Mouse (Mus musculus) heart, postnatal 0 days (tissue): Measurements from ENCODE around the gene Elp5. TPM values are rescaled to one million over a fixed set of nuclear protein-coding genes. Genes with fewer than 3 reads are reported as not detected.
"Not testable (repeated sequence)": the region's sequence is repeated elsewhere in the genome, so short reads cannot be mapped to it uniquely, and the experiment has no call there.

Experiments used
- ATAC-seq: fragments of 200-750 bp; cut with Nextera tagmentation; 2 replicates; pipeline ENCODE4 v1.8.0; 2017; ENCODE audit warnings: low read depth, moderate number of reproducible peaks, moderate library complexity; ENCODE audit not compliant: insufficient read depth
- DNase-seq: peaks from one replicate; pipeline ENCODE4 v3.0.0-alpha.2; 2016; ENCODE audit warnings: low spot score
- H3K27ac ChIP-seq: fragments of 300-500 bp; sonication (generic); 2 replicates; pipeline ENCODE4 v1.5.1; 2014; ENCODE audit warnings: low read depth, mild to moderate bottlenecking
- H3K27me3 ChIP-seq: fragments of 300-500 bp; sonication (generic); 2 replicates; pipeline ENCODE4 v1.6.1; 2014; ENCODE audit warnings: low read length, mixed read lengths; ENCODE audit not compliant: control insufficient read depth, insufficient read depth
- H3K36me3 ChIP-seq: fragments of 300-500 bp; sonication (generic); replicated peaks from 2 replicates; pipeline ENCODE4 v1.6.1; 2014; ENCODE audit warnings: low read length, mixed read lengths; ENCODE audit not compliant: control insufficient read depth, insufficient read depth
- H3K4me1 ChIP-seq: fragments of 300-500 bp; sonication (generic); 2 replicates; pipeline ENCODE4 v1.6.1; 2014; ENCODE audit warnings: antibody characterized with exemption; ENCODE audit not compliant: control insufficient read depth, insufficient read depth
- H3K4me2 ChIP-seq: fragments of 300-500 bp; sonication (generic); 2 replicates; pipeline ENCODE4 v1.6.1; 2014; ENCODE audit warnings: low read depth, mild to moderate bottlenecking, low read length, moderate library complexity
- H3K4me3 ChIP-seq: fragments of 300-500 bp; sonication (generic); 2 replicates; pipeline ENCODE4 v1.5.1; 2014; ENCODE audit warnings: low read depth, low read length
- H3K9ac ChIP-seq: fragments of 300-500 bp; sonication (generic); replicated peaks from 2 replicates; pipeline ENCODE4 v1.6.1; 2014; ENCODE audit warnings: low read depth, low read length, mixed read lengths
- H3K9me3 ChIP-seq: fragments of 300-500 bp; sonication (generic); replicated peaks from 2 replicates; pipeline ENCODE4 v1.6.1; 2016; ENCODE audit warnings: low read length; ENCODE audit not compliant: control insufficient read depth
- CTCF ChIP-seq: IDR thresholded peaks from 2 replicates; pipeline ENCODE4 v1.5.1; 2016; ENCODE audit warnings: antibody characterized with exemption, control low read depth, low read depth
- EP300 ChIP-seq: IDR thresholded peaks from 2 replicates; pipeline ENCODE4 v1.6.1; 2016; ENCODE audit warnings: antibody characterized with exemption, low read depth
- WGBS: fragments of 180-500 bp; shearing (Covaris S2); extraction: QIAGEN DNeasy Blood & Tissue Kit; methylation state at CpG from one replicate; pipeline ENCODE4 v1.1.7; 2014; 5-methylcytosine and 5-hydroxymethylcytosine counted together
- polyA plus RNA-seq: library from polyadenylated mRNA; unstranded; fragments of >200 nt; fragmentation: Nextera tagmentation; extraction: Ambion mirVana; gene quantifications from 2 replicates; pipeline ENCODE4 v1.2.1, GENCODE M21; 2015
- total RNA-seq: library from RNA; depleted of rRNA; stranded (reverse); fragments of >200 nt; gene quantifications from 2 replicates; pipeline ENCODE4 v1.2.3, GENCODE M21; 2014; ENCODE audit warnings: low replicate concordance

The Elp5 gene
- total and polyA plus RNA-seq, 2 experiments from 2014 or later: 96.1 to 108 TPM

- Histone ChIP-seq H3K27ac (no peak overlapping the region), H3K36me3 (no peaks in the 10 kb centered on the region), H3K27me3 (peaks cover 8% of the 10 kb centered on the region), H3K4me1 (peaks cover 30% of the 10 kb centered on the region), H3K9ac (no peak overlapping the region), H3K4me2 (peak overlapping the region; percentile 43), H3K9me3 (no peaks in the 10 kb centered on the region), H3K4me3 (peak overlapping the region; percentile 57)
- no peak for TF ChIP-seq CTCF
- no peak for TF ChIP-seq EP300
- DNase-seq: no peak
- 18% methylated on average over 6 of the region's 6 CpGs for WGBS
- ATAC-seq: no peak
Measured at GRCm38 (mm10) chr11:69934681-69935080, 47.6 kb downstream of the Elp5 start.

GRCm38 (mm10) chr11:69934169-69934568, 48.1 kb downstream of the Elp5 start:
- H3K4me1 ChIP-seq: peaks cover 30% of the 10 kb centered on the region
- DNase-seq: peak; percentile 91
- no peak overlapping the region for H3K9ac ChIP-seq
- no peaks in the 10 kb centered on the region for H3K9me3 ChIP-seq
- H3K27ac ChIP-seq: no peak overlapping the region
- WGBS: 1% methylated on average over 18 of the region's 18 CpGs
- ATAC-seq: peak; percentile 59
- H3K27me3 ChIP-seq: peaks cover 8% of the 10 kb centered on the region
- H3K36me3 ChIP-seq: no peaks in the 10 kb centered on the region
- TF ChIP-seq EP300: no peak
- TF ChIP-seq CTCF: peak; percentile 89
- H3K4me2 ChIP-seq: peak overlapping the region; percentile 43
- H3K4me3 ChIP-seq: no peak overlapping the region; the same call in 1 of the 2 replicates

GRCm38 (mm10) chr11:69933066-69933465, 49.3 kb downstream of the Elp5 start:
- DNase-seq (no peak), ATAC-seq (no peak)
- Histone ChIP-seq H3K36me3 (no peaks in the 10 kb centered on the region), H3K4me1 (peaks cover 20% of the 10 kb centered on the region), H3K4me3 (no peak overlapping the region), H3K9me3 (no peaks in the 10 kb centered on the region), H3K27ac (no peak overlapping the region), H3K9ac (no peak overlapping the region), H3K4me2 (no peak overlapping the region), H3K27me3 (peaks cover 8% of the 10 kb centered on the region)
- TF ChIP-seq CTCF: no peak
- no peak for TF ChIP-seq EP300
- WGBS: 67% methylated on average over 4 of the region's 4 CpGs

GRCm38 (mm10) chr11:69932254-69932653, 50.1 kb downstream of the Elp5 start:
- Histone ChIP-seq H3K9me3 (no peaks in the 10 kb centered on the region), H3K4me1 (peaks cover 14% of the 10 kb centered on the region), H3K4me2 (no peak overlapping the region), H3K27ac (no peak overlapping the region), H3K4me3 (no peak overlapping the region), H3K36me3 (no peaks in the 10 kb centered on the region), H3K27me3 (peaks cover 8% of the 10 kb centered on the region), H3K9ac (no peak overlapping the region)
- 44% methylated on average over 3 of the region's 3 CpGs for WGBS
- TF ChIP-seq EP300: no peak
- no peak for TF ChIP-seq CTCF
- DNase-seq (no peak), ATAC-seq (no peak)

- no peaks in the 10 kb centered on the region for H3K36me3 ChIP-seq
- DNase-seq: no peak
- peaks cover 10% of the 10 kb centered on the region for H3K4me1 ChIP-seq
- no peaks in the 10 kb centered on the region for H3K9me3 ChIP-seq
- H3K4me3 ChIP-seq: no peak overlapping the region
- no peak overlapping the region for H3K4me2 ChIP-seq
- ATAC-seq: no peak
- no peak overlapping the region for H3K27ac ChIP-seq
- TF ChIP-seq EP300 (no peak), CTCF (no peak)
- H3K27me3 ChIP-seq: peaks cover 8% of the 10 kb centered on the region
- no peak overlapping the region for H3K9ac ChIP-seq
- WGBS: 59% methylated on average over 8 of the region's 8 CpGs
Measured at GRCm38 (mm10) chr11:69931769-69932168, 50.5 kb downstream of the Elp5 start.

- WGBS: 54% methylated on average over 3 of the region's 3 CpGs
- ATAC-seq (no peak), DNase-seq (no peak)
- Histone ChIP-seq H3K4me3 (no peak overlapping the region), H3K27me3 (peaks cover 8% of the 10 kb centered on the region), H3K9ac (no peak overlapping the region), H3K36me3 (no peaks in the 10 kb centered on the region), H3K4me2 (no peak overlapping the region), H3K27ac (no peak overlapping the region; the same call in 1 of the 2 replicates), H3K4me1 (peaks cover 6% of the 10 kb centered on the region), H3K9me3 (no peaks in the 10 kb centered on the region)
- TF ChIP-seq EP300: no peak
- no peak for TF ChIP-seq CTCF
Measured at GRCm38 (mm10) chr11:69930967-69931537, 51.3 kb downstream of the Elp5 start.

GRCm38 (mm10) chr11:69930176-69930575, 52.1 kb downstream of the Elp5 start:
- not testable (repeated sequence) for H3K27ac ChIP-seq, DNase-seq, H3K4me2 ChIP-seq, H3K4me3 ChIP-seq, H3K36me3 ChIP-seq, H3K4me1 ChIP-seq, H3K9ac ChIP-seq, H3K9me3 ChIP-seq, H3K27me3 ChIP-seq, ATAC-seq
- WGBS: 86% methylated on average over 8 of the region's 8 CpGs
